Mouse (Mus musculus) urinary bladder, postnatal 25 days (tissue): ENCODE data around the gene Cpne2.

ENCODE experiments used
- DNase-seq: peaks from one replicate; pipeline ENCODE4 v3.0.0; 2022; ENCODE audit warnings: low spot score

Cpne2 gene

GRCm38 (mm10) chr8:94532873-94533671, at the start of gene Cpne2:
TSS of gene Cpne2 (plus strand) at chr8:94532990.
- DNase-seq, result peak; percentile 59

GRCm38 (mm10) chr8:94485288-94485687, 47.5 kb upstream of the Cpne2 start:
- DNase-seq, result no peak

GRCm38 (mm10) chr8:94485882-94486281, 46.9 kb upstream of the Cpne2 start:
- peak; percentile 33 for DNase-seq

DNA sequence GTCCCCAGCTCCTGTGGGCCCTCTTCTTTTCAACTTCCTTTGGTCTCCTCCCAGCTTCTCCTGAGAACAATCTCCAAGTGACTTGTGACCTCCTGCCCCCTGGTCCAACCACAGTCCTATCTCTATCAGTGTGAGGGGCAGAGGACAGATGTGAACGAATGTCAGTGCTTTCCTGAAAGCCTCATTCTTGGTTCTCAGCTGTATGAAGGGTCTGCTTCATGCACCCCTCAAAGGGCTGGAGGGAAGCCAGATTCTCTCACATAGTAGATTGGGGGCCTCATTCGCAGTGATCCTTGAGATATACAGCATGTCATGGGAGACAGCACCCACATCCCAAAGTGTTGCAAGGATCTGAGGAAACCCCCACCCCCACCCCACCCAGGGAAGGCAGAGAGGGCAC, 44.8 kb upstream of the Cpne2 start:
- no peak for DNase-seq

DNA sequence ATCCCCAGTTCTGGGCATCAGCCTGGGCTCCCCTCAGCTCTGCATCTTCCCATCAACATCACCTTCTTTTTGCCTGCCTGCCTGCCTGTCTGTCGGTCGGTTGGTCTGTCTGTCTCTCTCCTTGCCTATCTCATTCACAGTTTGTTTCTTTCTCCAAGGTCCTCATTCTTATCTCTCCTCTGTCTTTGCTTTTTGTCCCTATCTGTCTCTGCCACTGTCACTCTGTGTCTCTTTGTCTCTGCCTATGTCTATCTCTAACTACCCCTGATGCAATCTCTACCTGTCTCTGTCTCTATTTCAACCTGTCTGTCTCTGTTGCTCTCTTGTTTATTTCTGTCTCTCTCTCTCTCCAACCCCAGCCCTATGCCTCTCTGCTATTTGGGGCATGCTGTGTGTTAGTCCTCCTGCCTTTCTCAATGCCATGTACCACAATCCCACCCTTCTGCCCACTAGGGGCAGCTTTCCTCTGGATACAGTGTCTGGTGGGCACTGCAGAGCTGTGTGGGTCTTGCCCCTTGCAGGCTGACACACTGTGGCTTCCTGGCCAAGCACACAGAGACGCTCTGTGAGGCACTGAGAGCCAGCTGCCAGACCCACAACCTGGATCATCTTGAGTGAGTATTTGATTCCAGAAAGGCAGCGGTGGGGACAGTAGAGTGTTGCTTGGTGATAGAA, 42.8 kb upstream of the Cpne2 start:
- DNase-seq, result no peak

- peak; percentile 83 for DNase-seq
Observed at GRCm38 (mm10) chr8:94492021-94492681, 40.6 kb upstream of the Cpne2 start.

DNA sequence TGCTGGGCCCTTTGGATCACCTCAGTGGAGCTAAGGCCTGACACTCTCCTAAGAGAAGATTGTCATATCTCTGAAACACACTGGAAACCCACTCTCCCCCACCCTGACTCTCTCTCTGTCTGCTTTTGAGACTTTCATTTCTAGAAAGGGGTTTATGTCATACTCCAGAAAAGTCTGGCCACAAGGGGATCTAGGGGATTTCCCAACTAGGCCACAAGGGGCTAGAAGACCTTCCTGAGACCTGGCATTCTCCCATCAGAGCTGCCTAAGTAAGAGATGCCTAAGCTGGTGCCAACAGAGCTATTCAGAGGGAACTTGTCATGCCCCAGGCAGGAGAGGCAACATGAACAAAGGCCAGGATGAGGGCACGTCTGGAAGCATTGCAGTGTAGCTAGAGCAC, 39.5 kb upstream of the Cpne2 start:
- DNase-seq, result no peak

DNA sequence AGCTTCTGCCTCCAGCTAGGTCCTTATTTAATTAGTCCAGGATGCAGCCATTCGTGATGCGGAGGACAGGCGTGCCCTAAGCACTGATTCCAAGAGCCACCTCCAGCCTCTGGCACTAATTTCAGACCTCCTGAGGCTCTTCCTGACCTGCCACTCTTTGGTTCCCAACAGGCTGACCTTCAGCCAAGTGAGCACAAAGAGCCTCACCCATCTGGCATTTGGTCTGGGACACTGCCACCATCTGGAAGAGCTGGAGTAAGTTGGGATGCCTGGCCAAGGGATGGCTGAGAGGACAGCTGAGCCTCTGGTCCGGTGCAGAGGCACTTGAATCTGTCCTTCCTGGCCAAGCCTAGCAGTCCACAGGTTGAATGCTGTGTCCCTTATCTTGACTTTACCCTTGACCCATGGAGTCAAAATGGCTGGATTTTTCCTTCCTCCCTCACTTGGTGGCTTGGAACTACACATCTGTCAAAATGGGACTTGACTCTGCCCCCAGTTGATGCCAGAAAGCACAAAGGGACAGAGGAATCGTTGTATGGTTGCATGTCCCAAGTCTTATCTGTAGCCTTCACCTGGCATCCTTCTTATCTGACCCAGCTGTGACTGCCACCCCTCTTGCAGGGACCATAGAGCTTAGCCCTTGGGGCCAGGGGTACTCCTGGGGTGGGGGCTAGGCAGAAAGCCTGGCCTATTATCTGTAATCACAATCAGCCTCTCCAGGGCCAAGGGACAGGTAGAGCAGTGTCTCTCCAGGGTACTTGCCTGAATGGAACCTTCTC, 17.2 kb upstream of the Cpne2 start:
- no peak for DNase-seq

DNA sequence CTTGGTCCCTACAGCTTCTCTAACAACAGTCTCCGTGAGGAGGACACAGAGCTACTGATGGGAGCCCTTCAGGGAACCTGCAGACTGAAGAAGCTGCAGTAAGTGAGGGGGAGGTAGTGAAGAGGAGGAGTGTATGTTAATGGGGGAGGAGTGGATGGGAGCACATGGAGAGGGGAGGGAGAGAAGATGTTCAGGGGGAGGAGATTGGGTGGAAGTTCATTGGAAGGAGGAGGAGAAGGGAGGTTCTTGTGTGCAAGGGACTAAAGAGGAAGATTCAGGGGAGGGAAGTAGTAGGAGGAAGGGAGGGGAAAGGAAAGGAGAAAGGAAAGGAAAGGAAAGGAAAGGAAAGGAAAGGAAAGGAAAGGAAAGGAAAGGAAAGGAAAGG, 16.6 kb upstream of the Cpne2 start:
- DNase-seq, result no peak

DNA sequence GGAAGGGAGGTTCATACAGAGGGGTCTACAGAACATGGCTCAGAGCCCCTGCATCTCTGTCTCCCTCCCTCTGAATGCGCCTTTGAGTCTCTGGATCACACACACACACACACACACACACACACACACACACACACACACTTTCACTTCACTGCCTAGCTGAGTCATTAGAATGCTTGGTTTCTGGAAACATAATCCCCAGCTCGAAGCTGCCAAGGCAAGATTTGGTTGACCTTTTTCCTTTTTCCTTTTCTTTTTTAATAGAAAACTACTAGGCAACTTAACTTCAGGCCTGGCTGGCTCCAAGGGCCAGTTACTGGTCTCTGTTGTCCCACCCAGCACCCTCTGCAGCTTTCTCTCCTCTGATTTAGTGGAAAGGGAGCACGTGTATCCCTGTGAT, 16.0 kb upstream of the Cpne2 start:
- no peak for DNase-seq

DNA sequence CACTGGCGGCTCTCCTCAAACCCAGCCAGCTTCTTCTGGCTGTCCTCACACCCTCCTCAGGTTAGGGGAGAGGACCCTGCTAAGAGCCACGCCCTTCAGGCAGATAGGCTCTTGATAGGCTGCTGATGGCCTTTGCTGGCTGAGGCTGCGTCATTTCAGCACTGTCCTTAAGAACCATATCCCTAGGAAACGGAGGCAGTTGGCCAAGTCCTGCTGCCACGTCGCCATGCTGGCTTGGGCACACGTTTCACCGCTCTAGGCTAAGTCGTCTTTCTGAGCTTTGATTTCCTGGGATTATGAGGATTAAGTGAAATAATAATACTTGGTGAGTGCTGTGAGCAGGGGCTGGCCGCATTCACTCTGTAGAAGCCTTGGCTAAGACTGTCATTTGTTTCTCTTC, 14.5 kb upstream of the Cpne2 start:
- no peak for DNase-seq

- no peak for DNase-seq
Observed at GRCm38 (mm10) chr8:94519021-94519420, 13.8 kb upstream of the Cpne2 start.

- no peak for DNase-seq
Observed at GRCm38 (mm10) chr8:94521481-94521880, 11.3 kb upstream of the Cpne2 start.

GRCm38 (mm10) chr8:94522482-94522881, 10.3 kb upstream of the Cpne2 start:
- no peak for DNase-seq

DNA sequence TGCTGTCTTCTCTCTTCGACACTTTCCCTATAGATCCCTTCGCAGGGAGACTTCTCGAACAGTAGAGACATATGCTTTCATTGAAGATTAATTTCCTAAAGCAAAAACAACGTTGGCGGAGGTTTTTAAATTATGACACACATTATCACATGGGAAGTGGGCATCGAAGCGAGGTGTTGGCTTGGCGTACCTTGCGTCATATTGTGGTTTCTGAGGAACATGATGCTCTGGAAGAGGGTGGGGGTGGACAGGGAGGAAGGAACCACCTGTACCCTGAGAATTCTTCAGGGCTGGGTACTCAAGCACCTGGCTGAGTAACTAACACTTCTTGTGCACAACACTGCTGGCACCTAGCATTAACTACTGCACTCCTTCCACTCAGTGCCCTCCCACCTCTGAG, 8.2 kb upstream of the Cpne2 start:
- DNase-seq, result no peak

- no peak for DNase-seq
Observed at GRCm38 (mm10) chr8:94527178-94527577, 5.6 kb upstream of the Cpne2 start.

DNA sequence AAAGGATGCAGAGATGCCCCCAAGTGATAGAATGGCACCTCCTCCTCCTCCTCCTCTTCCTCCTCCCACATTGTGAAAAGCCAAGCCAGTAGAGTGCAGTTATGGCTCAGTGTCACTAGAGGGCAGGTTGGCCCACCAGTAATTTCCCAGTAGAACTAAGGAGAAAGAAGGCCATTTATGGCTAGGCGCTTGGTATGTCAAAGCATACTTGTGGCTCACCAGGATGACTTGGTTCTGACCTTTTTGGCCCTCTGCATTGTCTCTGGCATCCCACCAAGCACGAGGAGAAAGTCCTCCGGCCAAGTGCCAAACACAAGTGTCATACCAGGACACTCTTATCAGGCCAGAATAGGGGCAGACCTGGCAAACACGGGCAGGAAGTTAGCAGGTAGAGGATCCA, 4.5 kb upstream of the Cpne2 start:
- no peak for DNase-seq

GRCm38 (mm10) chr8:94529875-94530274, 2.9 kb upstream of the Cpne2 start:
- no peak for DNase-seq

GRCm38 (mm10) chr8:94530643-94531042, 2.1 kb upstream of the Cpne2 start:
- DNase-seq, result no peak

DNA sequence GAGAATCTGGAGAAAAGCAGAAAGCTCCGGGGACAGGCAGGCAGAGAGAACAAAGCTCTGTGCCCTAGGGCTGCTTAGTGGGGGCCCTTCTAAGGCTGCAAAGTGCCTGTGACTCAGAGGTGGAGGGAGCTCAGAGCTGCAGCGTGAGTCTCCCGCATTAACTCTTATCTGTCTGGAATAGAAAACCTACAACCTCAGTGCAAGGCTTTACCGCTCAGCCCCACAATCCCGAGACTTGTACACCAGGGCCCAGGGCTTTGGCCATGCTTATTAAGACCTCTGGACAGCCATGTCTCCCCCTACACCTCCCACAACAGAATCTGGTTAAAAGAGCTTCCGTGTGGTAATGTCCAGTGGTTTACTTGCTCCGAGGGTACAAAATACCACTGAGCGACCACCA, 790 bp upstream of the Cpne2 start:
- no peak for DNase-seq

DNA sequence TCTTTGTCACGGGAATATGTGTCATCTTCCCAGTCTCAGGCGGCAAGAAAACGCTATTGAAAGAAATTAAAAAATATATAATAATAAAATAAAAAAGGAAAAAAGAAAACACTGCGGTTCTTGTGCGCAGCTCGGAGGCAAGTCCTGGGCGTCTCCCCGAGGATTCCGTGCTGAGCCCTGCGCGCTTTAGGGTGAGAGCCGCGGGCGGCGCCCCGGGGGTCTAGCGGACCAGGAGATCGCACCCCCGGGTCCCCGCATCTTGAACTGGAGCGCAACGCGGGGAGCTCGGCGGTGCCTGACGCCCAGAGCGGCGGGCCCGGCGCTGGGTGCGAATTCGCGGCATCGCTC, 291 bp upstream of the Cpne2 start:
- no peak for DNase-seq

GRCm38 (mm10) chr8:94534612-94535011, 1.8 kb downstream of the Cpne2 start:
- no peak for DNase-seq

GRCm38 (mm10) chr8:94535631-94536030, 2.8 kb downstream of the Cpne2 start:
- no peak for DNase-seq
